Mouse (Mus musculus): Measurements from ENCODE around the gene Itga2. TPM values are rescaled to one million over a fixed set of nuclear protein-coding genes. Genes with fewer than 3 reads are reported as not detected.

Gene Itga2
- polyA plus RNA-seq, 1 experiment, result 0.47 TPM

DNA sequence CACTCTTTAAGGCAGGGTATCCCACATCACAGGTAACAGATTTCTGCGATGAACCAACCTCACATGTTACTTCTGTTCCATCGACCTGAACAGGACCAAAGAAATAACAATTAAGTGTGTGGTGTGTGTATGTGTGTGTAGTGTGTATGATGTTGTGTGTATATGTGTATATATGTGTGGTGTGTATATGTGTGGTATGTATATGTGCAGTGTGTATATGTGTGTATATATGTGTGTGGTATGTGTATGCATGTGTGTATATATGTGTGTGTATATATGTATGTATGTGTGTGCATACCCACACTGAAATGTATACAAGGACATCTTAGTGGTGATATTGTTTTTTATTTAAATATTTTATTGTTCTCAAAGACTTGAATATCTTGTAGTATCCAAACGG lies 77.5 kb downstream of the Itga2 start:
- Histone ChIP-seq H3K36me3 (ENCODE audit: control insufficient read depth, insufficient read depth, low read length) (no peaks in the 10 kb centered on the region), H3K27me3 (ENCODE audit: control insufficient read depth, insufficient read depth, low read length) (no peaks in the 10 kb centered on the region), H3K4me1 (ENCODE audit: control insufficient read depth, insufficient read depth, low read length) (no peaks in the 10 kb centered on the region)

DNA sequence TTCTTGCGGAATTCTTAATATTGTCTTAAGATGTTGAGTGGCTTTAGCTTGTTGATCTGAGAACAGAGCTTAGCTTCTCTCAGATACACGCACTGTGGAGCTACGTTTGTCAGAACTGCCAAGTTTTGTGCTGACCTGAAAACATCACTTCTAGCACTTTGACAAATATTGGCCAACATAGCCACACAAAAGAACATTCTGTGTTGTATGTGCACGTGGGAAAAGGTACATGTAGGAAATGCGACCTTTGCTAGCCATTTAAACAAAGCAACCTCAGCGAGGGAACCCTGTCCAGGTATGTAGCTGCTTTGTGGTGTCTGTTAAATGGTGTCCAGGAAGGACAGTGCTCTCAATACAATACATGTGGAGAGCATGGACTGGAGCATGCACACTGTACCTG lies 77.9 kb downstream of the Itga2 start:
- H3K27ac ChIP-seq (ENCODE audit: control insufficient read depth, insufficient read depth, low read depth, low read length), result no peak overlapping the region
- H3K36me3 ChIP-seq (ENCODE audit: control insufficient read depth, insufficient read depth, low read length), result no peaks in the 10 kb centered on the region
- H3K27me3 ChIP-seq (ENCODE audit: control insufficient read depth, insufficient read depth, low read length), result no peaks in the 10 kb centered on the region
- no peak for TF ChIP-seq POLR2A (IDR thresholded peaks at IDR 0.05; ENCODE audit: control insufficient read depth, low read depth, low read length)
- no peak for TF ChIP-seq CTCF (IDR thresholded peaks at IDR 0.05; ENCODE audit: control insufficient read depth, insufficient read depth, insufficient replicate concordance, low read depth, low read length)
- no peaks in the 10 kb centered on the region; the same call in 1 of the 2 replicates for H3K4me1 ChIP-seq (ENCODE audit: control insufficient read depth, insufficient read depth, low read length)
- no peak overlapping the region for H3K4me3 ChIP-seq (ENCODE audit: control insufficient read depth, low read depth, low read length)

More for the DNA sequence above, 77.5 kb downstream of the Itga2 start:
- no peak overlapping the region for H3K4me3 ChIP-seq (ENCODE audit: control insufficient read depth, low read depth, low read length)
- no peak overlapping the region for H3K27ac ChIP-seq (ENCODE audit: control insufficient read depth, insufficient read depth, low read depth, low read length)
- TF ChIP-seq POLR2A (IDR thresholded peaks at IDR 0.05; ENCODE audit: control insufficient read depth, low read depth, low read length) (no peak), CTCF (IDR thresholded peaks at IDR 0.05; ENCODE audit: control insufficient read depth, insufficient read depth, insufficient replicate concordance, low read depth, low read length) (no peak)

DNA sequence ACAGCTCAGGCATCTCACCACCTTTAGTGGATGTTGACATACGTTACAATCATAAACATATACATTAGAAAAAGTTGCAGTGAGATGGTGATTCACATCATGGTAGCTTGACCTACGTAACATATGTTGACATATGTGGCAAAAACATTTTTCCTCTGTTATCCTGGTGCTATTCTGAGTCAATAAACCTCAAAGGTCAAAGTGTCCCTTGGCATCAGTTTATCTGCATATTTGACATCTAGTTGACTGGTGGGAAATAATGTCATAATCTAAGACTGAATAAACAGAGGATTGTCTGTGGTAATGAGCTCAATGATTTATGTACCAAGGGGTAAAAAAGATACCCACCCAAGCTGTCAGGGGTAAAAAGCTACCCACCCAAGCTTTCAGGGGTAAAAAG lies 78.7 kb downstream of the Itga2 start:
- no peaks in the 10 kb centered on the region for H3K27me3 ChIP-seq (ENCODE audit: control insufficient read depth, insufficient read depth, low read length)
- no peak overlapping the region for H3K4me3 ChIP-seq (ENCODE audit: control insufficient read depth, low read depth, low read length)
- no peaks in the 10 kb centered on the region for H3K36me3 ChIP-seq (ENCODE audit: control insufficient read depth, insufficient read depth, low read length)
- TF ChIP-seq CTCF (IDR thresholded peaks at IDR 0.05; ENCODE audit: control insufficient read depth, insufficient read depth, insufficient replicate concordance, low read depth, low read length), result no peak
- no peak for TF ChIP-seq POLR2A (IDR thresholded peaks at IDR 0.05; ENCODE audit: control insufficient read depth, low read depth, low read length)
- no peaks in the 10 kb centered on the region; the same call in 1 of the 2 replicates for H3K4me1 ChIP-seq (ENCODE audit: control insufficient read depth, insufficient read depth, low read length)
- H3K27ac ChIP-seq (ENCODE audit: control insufficient read depth, insufficient read depth, low read depth, low read length), result no peak overlapping the region

DNA sequence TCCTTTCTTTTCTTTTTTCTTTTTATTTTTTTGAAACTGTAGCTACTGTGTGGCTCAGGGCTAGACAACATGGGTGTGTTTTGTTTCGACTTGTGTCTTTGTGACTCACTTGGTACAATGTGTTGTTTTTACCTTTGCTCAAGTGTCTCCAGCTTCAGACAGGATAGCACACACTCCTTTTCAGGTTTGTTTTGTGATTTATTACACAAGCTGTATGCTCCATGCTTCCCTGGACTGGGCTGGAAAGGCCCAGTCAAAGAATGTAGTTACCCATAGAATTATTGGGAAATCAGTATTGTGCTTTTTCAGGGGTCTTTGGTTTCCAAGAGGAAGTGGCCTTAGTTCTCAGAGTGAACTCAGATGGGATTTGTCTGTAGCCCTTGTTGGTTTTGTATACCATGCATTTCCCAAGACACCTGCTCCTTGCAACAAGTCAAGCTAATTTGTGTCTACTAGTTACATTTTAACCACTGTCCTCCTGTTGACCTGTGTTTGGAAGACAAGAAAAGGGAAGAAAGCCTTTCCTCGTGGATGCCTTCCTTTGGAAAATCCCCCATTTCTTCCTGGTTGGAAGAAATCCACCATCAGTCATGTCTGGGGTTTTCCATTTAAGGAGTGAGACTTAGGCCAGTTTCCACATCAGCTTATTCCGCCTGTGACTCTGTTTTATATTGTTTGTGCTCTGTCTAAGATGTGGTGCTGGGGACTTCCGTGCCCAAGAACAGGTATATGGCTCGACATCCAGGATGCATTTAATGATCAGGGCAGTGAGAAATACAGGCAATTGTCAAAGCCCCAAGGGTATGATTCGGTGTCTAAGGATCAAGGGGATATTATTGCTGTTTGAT lies 79.4 kb downstream of the Itga2 start:
- no peaks in the 10 kb centered on the region for H3K36me3 ChIP-seq (ENCODE audit: control insufficient read depth, insufficient read depth, low read length)
- H3K4me3 ChIP-seq (ENCODE audit: control insufficient read depth, low read depth, low read length), result no peak overlapping the region
- H3K27ac ChIP-seq (ENCODE audit: control insufficient read depth, insufficient read depth, low read depth, low read length), result no peak overlapping the region
- H3K4me1 ChIP-seq (ENCODE audit: control insufficient read depth, insufficient read depth, low read length), result no peaks in the 10 kb centered on the region; the same call in 1 of the 2 replicates
- H3K27me3 ChIP-seq (ENCODE audit: control insufficient read depth, insufficient read depth, low read length), result no peaks in the 10 kb centered on the region
- TF ChIP-seq POLR2A (IDR thresholded peaks at IDR 0.05; ENCODE audit: control insufficient read depth, low read depth, low read length), result no peak
- TF ChIP-seq CTCF (IDR thresholded peaks at IDR 0.05; ENCODE audit: control insufficient read depth, insufficient read depth, insufficient replicate concordance, low read depth, low read length), result no peak

DNA sequence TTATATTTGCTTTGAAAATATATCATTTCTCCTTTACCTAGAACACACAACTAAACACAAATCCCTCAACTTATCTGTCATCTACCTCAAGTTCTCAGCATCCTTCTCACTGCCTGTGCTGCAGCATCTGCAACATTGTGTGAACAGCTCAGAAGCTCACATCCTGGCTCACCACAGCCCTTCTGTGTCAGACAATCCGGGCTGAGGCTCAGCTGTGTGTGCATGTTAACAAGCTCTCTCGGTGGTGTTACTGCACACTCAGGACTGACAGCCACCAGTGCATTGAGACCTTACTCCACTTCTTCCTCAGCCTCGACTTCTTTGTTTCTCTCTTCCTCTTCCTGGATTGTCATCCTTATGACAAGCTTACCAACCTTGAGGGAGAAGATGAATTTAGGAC lies 83.0 kb downstream of the Itga2 start:
- H3K36me3 ChIP-seq (ENCODE audit: control insufficient read depth, insufficient read depth, low read length), result no peaks in the 10 kb centered on the region
- no peak overlapping the region for H3K27ac ChIP-seq (ENCODE audit: control insufficient read depth, insufficient read depth, low read depth, low read length)
- no peaks in the 10 kb centered on the region; the same call in 1 of the 2 replicates for H3K4me1 ChIP-seq (ENCODE audit: control insufficient read depth, insufficient read depth, low read length)
- peak overlapping the region; percentile 58 for H3K4me3 ChIP-seq (ENCODE audit: control insufficient read depth, low read depth, low read length)
- H3K27me3 ChIP-seq (ENCODE audit: control insufficient read depth, insufficient read depth, low read length), result no peaks in the 10 kb centered on the region
- no peak for TF ChIP-seq POLR2A (IDR thresholded peaks at IDR 0.05; ENCODE audit: control insufficient read depth, low read depth, low read length)
- no peak for TF ChIP-seq CTCF (IDR thresholded peaks at IDR 0.05; ENCODE audit: control insufficient read depth, insufficient read depth, insufficient replicate concordance, low read depth, low read length)

DNA sequence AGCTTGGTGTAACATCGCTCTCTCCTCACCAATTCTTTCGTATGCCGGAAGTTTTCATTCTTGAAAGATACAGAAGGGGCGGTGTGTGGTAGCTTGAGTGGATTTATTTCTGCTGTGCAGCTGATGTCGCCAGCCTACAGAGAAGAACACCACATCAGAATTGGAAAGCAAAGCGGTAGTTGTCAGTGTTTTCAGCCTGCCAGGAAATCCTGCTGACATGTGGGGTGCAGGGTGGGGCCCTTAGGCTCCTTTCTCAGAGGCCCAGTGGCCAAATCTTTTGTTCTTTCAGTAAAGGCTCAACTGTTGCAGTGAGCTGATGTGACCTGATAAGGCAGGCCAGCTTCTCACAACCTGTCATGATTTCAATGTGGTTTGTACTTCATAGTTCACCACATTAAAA lies 86.1 kb downstream of the Itga2 start:
- no peaks in the 10 kb centered on the region for H3K27me3 ChIP-seq (ENCODE audit: control insufficient read depth, insufficient read depth, low read length)
- H3K36me3 ChIP-seq (ENCODE audit: control insufficient read depth, insufficient read depth, low read length), result no peaks in the 10 kb centered on the region
- no peak overlapping the region for H3K4me3 ChIP-seq (ENCODE audit: control insufficient read depth, low read depth, low read length)
- H3K4me1 ChIP-seq (ENCODE audit: control insufficient read depth, insufficient read depth, low read length), result no peaks in the 10 kb centered on the region; the same call in 1 of the 2 replicates
- no peak for TF ChIP-seq POLR2A (IDR thresholded peaks at IDR 0.05; ENCODE audit: control insufficient read depth, low read depth, low read length)
- no peak for TF ChIP-seq CTCF (IDR thresholded peaks at IDR 0.05; ENCODE audit: control insufficient read depth, insufficient read depth, insufficient replicate concordance, low read depth, low read length)
- no peak overlapping the region for H3K27ac ChIP-seq (ENCODE audit: control insufficient read depth, insufficient read depth, low read depth, low read length)

DNA sequence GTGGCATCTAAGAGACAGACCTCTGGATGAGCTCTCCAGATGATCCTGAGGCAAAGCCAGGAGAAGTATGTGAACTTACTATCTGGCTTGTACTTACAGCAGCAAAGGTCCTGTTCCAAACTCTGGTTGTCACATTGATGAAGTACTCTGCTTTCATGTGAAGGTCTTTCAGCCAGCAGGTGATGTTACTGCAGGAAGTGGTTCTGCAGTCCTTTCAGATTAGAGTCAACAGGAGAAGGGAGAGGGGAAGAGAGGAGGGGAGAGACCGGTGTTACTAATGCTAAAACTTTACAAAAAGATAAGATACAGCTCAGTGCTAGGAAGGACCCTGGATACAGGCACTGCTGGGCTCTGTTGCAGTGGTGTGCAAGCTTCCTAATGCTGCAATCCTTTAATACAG lies 88.6 kb downstream of the Itga2 start:
- no peak for TF ChIP-seq CTCF (IDR thresholded peaks at IDR 0.05; ENCODE audit: control insufficient read depth, insufficient read depth, insufficient replicate concordance, low read depth, low read length)
- TF ChIP-seq POLR2A (IDR thresholded peaks at IDR 0.05; ENCODE audit: control insufficient read depth, low read depth, low read length), result no peak
- H3K4me3 ChIP-seq (ENCODE audit: control insufficient read depth, low read depth, low read length), result no peak overlapping the region
- no peaks in the 10 kb centered on the region for H3K36me3 ChIP-seq (ENCODE audit: control insufficient read depth, insufficient read depth, low read length)
- no peaks in the 10 kb centered on the region for H3K4me1 ChIP-seq (ENCODE audit: control insufficient read depth, insufficient read depth, low read length)
- no peak overlapping the region for H3K27ac ChIP-seq (ENCODE audit: control insufficient read depth, insufficient read depth, low read depth, low read length)
- no peaks in the 10 kb centered on the region for H3K27me3 ChIP-seq (ENCODE audit: control insufficient read depth, insufficient read depth, low read length)
